Mouse (Mus musculus) thymus, adult 2 months (tissue): ENCODE measurements around the gene B3gnt3.
"Not testable (repeated sequence)": the region's sequence is repeated elsewhere in the genome, so short reads cannot be mapped to it uniquely, and the experiment has no call there.

Experiments used
- CTCF ChIP-seq: fragments of 200-500 bp; IDR thresholded peaks from 2 replicates; pipeline ENCODE4 v1.5.1; 2012; ENCODE audit warnings: mild to moderate bottlenecking, control low read depth, low read length, moderate library complexity, borderline replicate concordance; ENCODE audit not compliant: control insufficient read depth, poor library complexity, insufficient read depth; ENCODE audit errors: extremely low read depth
- POLR2A ChIP-seq: fragments of 200-500 bp; IDR thresholded peaks from 2 replicates; pipeline ENCODE4 v1.6.1; 2012; ENCODE audit warnings: mild to moderate bottlenecking, low read length, control low read depth, moderate library complexity; ENCODE audit not compliant: control insufficient read depth, poor library complexity, insufficient read depth; ENCODE audit errors: extremely low read depth

DNA sequence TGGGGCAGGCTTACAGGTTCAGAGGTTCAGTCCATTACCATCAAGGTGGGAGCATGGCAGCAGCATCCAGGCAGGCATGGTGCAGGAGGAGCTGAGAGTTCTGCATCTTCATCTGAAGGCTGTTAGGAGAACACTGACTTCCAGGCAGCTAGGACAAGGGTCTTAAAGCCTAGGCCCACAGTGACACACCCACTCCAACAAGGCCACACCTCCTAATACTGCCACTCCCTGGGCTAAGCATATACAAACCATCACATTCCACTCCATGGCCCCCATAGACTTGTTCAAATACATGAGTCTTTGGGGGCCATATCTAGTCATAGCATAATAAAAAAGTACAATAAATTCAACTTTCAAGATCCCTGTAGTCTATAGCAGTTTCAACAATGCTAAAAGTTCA lies 1.8 kb upstream of the B3gnt3 start:
- not testable (repeated sequence) for TF ChIP-seq CTCF, POLR2A
